Mouse (Mus musculus) ovary, adult 2 months (tissue): ENCODE data around the gene Adad2. TPM values are rescaled to one million over a fixed set of nuclear protein-coding genes. Genes with fewer than 3 reads are reported as not detected.

ENCODE experiments used
- polyA plus RNA-seq: library from polyadenylated mRNA; depleted of rRNA; stranded (reverse); fragments of >200 nt; gene quantifications from 2 replicates; pipeline ENCODE4 v1.2.3, GENCODE M21; 2012; rRNA removed

The Adad2 gene
- polyA plus RNA-seq: 1.7 and 2.3 TPM in 2 replicates

DNA sequence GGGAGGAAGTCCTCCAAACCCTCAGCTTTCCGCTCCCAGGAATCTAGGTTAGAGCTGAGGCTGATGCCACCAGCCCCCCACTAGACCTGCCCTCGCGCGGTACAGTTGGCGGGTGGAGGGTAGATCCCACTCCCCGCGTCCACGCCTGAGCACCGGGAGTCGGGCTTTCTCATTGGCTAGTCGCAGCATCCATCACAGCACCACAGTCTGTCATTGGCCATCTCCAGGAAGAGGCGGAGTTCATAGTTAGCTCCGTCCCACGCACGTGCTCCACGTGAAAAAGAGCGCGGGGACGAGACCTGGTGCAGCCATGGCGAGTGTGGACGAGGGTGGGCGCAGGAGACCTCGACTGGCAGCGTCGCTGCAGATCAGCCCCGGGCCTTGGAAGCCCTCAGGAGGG is at the start of gene Adad2:
Gene Adad2, plus strand, starts transcription at position 277 of the 400 bp plus-strand sequence.

DNA sequence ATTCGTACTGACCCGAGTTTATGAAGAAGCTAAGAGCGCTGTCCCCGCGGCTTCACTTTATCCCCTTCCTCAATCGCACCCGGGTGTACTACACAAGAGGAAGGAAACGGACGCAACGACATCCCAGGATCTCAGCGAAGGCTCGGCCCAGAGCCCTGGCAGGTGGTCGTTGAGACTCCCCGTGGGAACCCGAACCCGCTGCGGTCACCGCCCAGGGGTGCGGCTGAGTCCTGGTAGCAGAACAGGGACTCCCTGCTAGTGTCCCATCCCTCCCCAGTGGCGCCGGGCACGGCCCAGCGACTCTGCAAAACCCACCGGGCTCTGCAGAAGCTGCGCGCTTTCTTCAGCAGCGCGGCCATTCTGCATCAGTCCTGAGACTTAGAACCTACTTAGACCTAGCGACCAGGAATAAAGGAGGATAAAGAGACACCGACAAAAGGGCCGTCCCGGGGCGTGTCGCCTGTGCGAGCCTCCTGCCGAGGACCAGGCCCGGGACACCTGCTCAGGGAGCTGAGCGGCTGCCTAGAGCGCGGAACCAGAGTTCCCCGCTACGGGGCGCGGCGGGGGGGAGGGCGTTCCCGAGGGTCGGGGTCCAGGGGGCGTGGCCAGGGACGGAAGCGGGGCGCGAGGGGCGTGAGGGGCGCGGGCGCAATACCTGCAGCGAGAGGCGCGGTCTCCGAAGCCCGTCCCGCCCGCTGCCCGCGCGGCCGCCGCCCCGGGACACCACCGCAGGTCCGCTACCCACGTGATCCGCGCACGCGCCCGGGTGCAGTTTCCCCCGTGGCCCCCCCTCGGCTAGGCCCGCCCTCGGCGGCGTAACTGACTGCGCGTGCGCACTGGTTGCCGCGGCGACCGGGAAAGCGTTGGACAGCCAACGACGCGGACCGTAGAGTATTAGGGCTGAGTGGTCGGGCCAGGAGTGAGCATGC is 37.8 kb upstream of the Adad2 start, which contains the start of the genes Hsdl1 and Dnaaf1:
Gene Hsdl1, minus strand, starts transcription at position 747 of the 929 bp plus-strand sequence.
Gene Dnaaf1, plus strand, starts transcription at position 799 of the 929 bp plus-strand sequence.

DNA sequence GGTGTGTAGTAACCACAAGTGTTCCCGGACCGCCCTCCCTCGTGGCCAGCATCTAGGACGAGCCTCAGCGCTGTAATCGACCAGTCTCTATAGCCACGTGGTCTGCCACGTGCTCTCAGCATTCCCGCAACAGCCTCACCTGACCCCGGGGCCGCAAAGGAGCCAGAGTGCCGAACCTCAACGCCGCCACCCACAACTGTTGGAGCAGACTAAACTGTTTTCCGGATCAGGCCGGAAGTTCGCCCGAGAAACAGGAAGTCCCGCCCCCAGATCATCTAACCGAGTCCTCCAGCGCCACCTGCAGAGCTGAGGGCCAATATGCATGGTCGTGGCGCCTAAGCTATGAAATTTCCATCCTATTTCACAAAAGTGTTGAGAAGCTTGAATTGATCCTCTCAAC is 7.6 kb upstream of the Adad2 start, which contains the start of gene Taf1c:
Gene Taf1c, minus strand, starts transcription at position 227 of the 400 bp plus-strand sequence.

DNA sequence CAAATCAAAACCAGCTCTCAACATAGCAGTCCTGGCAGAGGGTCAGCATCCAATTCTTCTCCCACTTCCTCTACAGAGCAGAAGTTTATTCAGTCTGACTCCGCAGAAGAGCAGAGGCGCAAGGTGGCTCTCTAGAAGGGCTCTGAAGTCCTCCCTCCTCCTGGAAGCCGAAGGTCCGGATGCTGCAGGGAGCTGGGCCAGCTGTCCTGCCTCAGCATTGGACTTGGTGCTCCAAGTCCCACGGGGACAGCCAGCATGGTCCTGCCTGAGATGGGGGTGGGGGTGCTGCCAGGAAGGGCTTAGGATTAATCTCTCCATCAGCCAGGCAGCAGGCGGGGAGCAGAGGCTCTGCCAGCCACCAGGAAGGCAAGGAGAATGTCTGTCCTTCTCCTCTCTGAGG is 22.8 kb downstream of the Adad2 start, which contains the start of gene Kcng4:
Gene Kcng4, minus strand, starts transcription at position 303 of the 400 bp plus-strand sequence.

Other genes starting within 250 kb of the Adad2 start
- gene Mlycd, start 217.9 kb upstream of the Adad2 start, polyA plus RNA-seq: 36.2 and 52.1 TPM in 2 replicates
- gene Osgin1, start 178.6 kb upstream of the Adad2 start, polyA plus RNA-seq: 30.0 and 42.2 TPM in 2 replicates
- 2.9 and 3.3 TPM in 2 replicates for gene Necab2, start 166.0 kb upstream of the Adad2 start, polyA plus RNA-seq
- gene Slc38a8, start 111.0 kb upstream of the Adad2 start, polyA plus RNA-seq: 1.3 and 2.2 TPM in 2 replicates
- gene Mbtps1, start 54.0 kb upstream of the Adad2 start, polyA plus RNA-seq: 121 and 142 TPM in 2 replicates
- 31.8 and 33.5 TPM in 2 replicates for gene Hsdl1, start 37.6 kb upstream of the Adad2 start, polyA plus RNA-seq
- 6.9 and 7.4 TPM in 2 replicates for gene Dnaaf1, start 37.5 kb upstream of the Adad2 start, polyA plus RNA-seq
- 42.3 and 49.9 TPM in 2 replicates for gene Taf1c, start 7.5 kb upstream of the Adad2 start, polyA plus RNA-seq
- 2.3 and 4.2 TPM in 2 replicates for gene Kcng4, start 22.9 kb downstream of the Adad2 start, polyA plus RNA-seq
- 129 and 167 TPM in 2 replicates for gene Wfdc1, start 53.6 kb downstream of the Adad2 start, polyA plus RNA-seq
- gene Atp2c2, start 87.3 kb downstream of the Adad2 start, polyA plus RNA-seq: 3.8 and 5.0 TPM in 2 replicates
- gene Tldc1, start 165.7 kb downstream of the Adad2 start, polyA plus RNA-seq: 17.2 and 17.5 TPM in 2 replicates
- 218 and 231 TPM in 2 replicates for gene Cotl1, start 227.8 kb downstream of the Adad2 start, polyA plus RNA-seq
- gene Klhl36, start 249.5 kb downstream of the Adad2 start, polyA plus RNA-seq: 52.7 and 87.2 TPM in 2 replicates